Mouse (Mus musculus) neural tube, embryonic 14.5 days (tissue): ENCODE data around the gene Inha. TPM values are rescaled to one million over a fixed set of nuclear protein-coding genes. Genes with fewer than 3 reads are reported as not detected.

ENCODE experiments used
- ATAC-seq: fragments of 200-750 bp; cut with Nextera tagmentation; 2 replicates; pipeline ENCODE4 v1.8.0; 2017; ENCODE audit warnings: low read depth, mild to moderate bottlenecking, moderate TSS enrichment, moderate library complexity
- H3K27ac ChIP-seq: fragments of 300-500 bp; sonication (generic); 2 replicates; pipeline ENCODE4 v1.5.1; 2014; ENCODE audit warnings: low read depth, mild to moderate bottlenecking, control low read depth, low read length, moderate library complexity, mixed read lengths
- H3K27me3 ChIP-seq: fragments of 300-500 bp; sonication (generic); 2 replicates; pipeline ENCODE4 v1.6.1; 2014; ENCODE audit warnings: low read length; ENCODE audit not compliant: control insufficient read depth, insufficient read depth
- H3K36me3 ChIP-seq: fragments of 300-500 bp; sonication (generic); 2 replicates; pipeline ENCODE4 v1.6.1; 2014; ENCODE audit warnings: low read length, mixed read lengths; ENCODE audit not compliant: control insufficient read depth, insufficient read depth
- H3K4me1 ChIP-seq: fragments of 300-500 bp; sonication (generic); 2 replicates; pipeline ENCODE4 v1.6.1; 2014; ENCODE audit warnings: low read length; ENCODE audit not compliant: control insufficient read depth, insufficient read depth
- H3K4me2 ChIP-seq: fragments of 300-500 bp; sonication (generic); 2 replicates; pipeline ENCODE4 v1.6.1; 2014; ENCODE audit warnings: mild to moderate bottlenecking, low read depth, low read length, control low read depth
- H3K4me3 ChIP-seq: fragments of 300-500 bp; sonication (generic); 2 replicates; pipeline ENCODE4 v1.5.1; 2014; ENCODE audit warnings: low read depth, low read length, control low read depth, mixed read lengths
- H3K9ac ChIP-seq: fragments of 300-500 bp; sonication (generic); replicated peaks from 2 replicates; pipeline ENCODE4 v1.6.1; 2014; ENCODE audit warnings: low read depth, mild to moderate bottlenecking, control low read depth, low read length, mixed read lengths
- H3K9me3 ChIP-seq: fragments of 300-500 bp; sonication (generic); 2 replicates; pipeline ENCODE4 v1.6.1; 2016; ENCODE audit warnings: low read length; ENCODE audit not compliant: control insufficient read depth
- WGBS: fragments of 180-500 bp; shearing (Covaris S2); extraction: QIAGEN DNeasy Blood & Tissue Kit; methylation state at CpG from one replicate; pipeline ENCODE4 v1.1.7; 2014; 5-methylcytosine and 5-hydroxymethylcytosine counted together
- polyA plus RNA-seq: library from polyadenylated mRNA; unstranded; fragments of >200 nt; fragmentation: Nextera tagmentation; extraction: Ambion mirVana; gene quantifications from 2 replicates; pipeline ENCODE4 v1.2.1, GENCODE M21; 2014

Gene Inha
- polyA plus RNA-seq, 1 experiment from 2014 or later: 12.3 TPM

DNA sequence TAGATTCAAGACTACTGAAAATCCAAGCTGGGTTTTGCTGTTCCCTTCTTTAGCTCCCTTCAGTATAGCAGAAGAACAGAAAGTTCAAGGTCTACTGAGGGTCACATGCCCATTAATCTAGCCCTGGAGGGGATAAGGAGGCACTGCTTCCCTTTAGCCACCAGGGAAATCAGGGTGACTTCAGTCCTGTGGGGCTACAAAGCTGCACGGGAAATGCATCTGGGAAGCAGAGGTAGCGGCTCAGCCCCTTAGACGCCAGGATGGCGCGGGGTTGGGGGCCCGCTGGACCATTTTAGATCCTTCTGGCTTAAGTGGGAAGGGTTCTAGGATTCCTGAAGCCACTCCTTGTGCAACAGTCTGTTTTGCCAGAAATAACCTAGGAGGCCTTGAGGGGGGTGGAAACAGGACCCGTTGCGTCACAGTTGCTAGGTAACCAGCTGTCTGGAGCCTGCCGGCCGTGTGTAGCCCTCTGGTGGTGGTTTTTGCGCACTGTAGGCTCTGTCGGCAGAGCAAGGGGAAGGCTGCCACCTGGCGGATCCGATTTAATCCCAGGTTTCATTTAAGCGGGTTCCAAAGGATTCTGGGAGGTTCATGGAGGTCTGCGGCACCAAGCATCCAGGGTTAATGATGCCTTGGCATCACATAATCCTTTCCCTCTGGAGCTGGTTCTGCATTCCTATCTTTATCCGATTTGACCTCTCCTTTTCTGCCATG is 52.5 kb downstream of the Inha start:
- H3K4me2 ChIP-seq: peak overlapping the region; percentile 16; the same call in 1 of the 2 replicates
- 8% methylated on average over 17 of the region's 17 CpGs for WGBS
- peaks cover 21% of the 10 kb centered on the region; the same call in 1 of the 2 replicates for H3K36me3 ChIP-seq
- no peak overlapping the region for H3K27ac ChIP-seq
- peak; percentile 92 for ATAC-seq
- H3K4me3 ChIP-seq: no peak overlapping the region
- H3K9ac ChIP-seq: no peak overlapping the region
- no peaks in the 10 kb centered on the region for H3K9me3 ChIP-seq
- no peaks in the 10 kb centered on the region for H3K27me3 ChIP-seq
- peaks cover 6% of the 10 kb centered on the region; the same call in 1 of the 2 replicates for H3K4me1 ChIP-seq

Other genes with a start within 250 kb of the Inha start
- gene Ptprn, start 242.6 kb upstream of the Inha start, polyA plus RNA-seq: 25.4 and 27.4 TPM in 2 replicates
- gene Resp18, start 228.7 kb upstream of the Inha start, polyA plus RNA-seq: 193 and 254 TPM in 2 replicates
- 139 and 145 TPM in 2 replicates for gene Dnpep, start 189.1 kb upstream of the Inha start, polyA plus RNA-seq
- 1.1 TPM in 2 replicates for gene Des, start 146.7 kb upstream of the Inha start, polyA plus RNA-seq
- gene Speg, start 131.8 kb upstream of the Inha start, polyA plus RNA-seq: 19.5 and 20.8 TPM in 2 replicates
- 58.6 and 64.5 TPM in 2 replicates for gene Gmppa, start 71.1 kb upstream of the Inha start, polyA plus RNA-seq
- gene Asic4, start 56.6 kb upstream of the Inha start, polyA plus RNA-seq: 4.7 and 6.9 TPM in 2 replicates
- 44.7 and 45.4 TPM in 2 replicates for gene Chpf, start 27.8 kb upstream of the Inha start, polyA plus RNA-seq
- 34.0 and 38.3 TPM in 2 replicates for gene Tmem198, start 27.5 kb upstream of the Inha start, polyA plus RNA-seq
- 18.7 and 21.4 TPM in 2 replicates for gene Obsl1, start 625 bp upstream of the Inha start, polyA plus RNA-seq
- gene Stk11ip, start 14.5 kb downstream of the Inha start, polyA plus RNA-seq: 16.1 and 18.0 TPM in 2 replicates
- gene Slc4a3, start 39.2 kb downstream of the Inha start, polyA plus RNA-seq: 36.9 and 39.9 TPM in 2 replicates